Mouse (Mus musculus): Measurements from ENCODE around the gene Gpc5. TPM values are rescaled to one million over a fixed set of nuclear protein-coding genes. Genes with fewer than 3 reads are reported as not detected.

The Gpc5 gene
- polyA plus RNA-seq, 1 experiment from 2014 or later = 2.0 TPM

DNA sequence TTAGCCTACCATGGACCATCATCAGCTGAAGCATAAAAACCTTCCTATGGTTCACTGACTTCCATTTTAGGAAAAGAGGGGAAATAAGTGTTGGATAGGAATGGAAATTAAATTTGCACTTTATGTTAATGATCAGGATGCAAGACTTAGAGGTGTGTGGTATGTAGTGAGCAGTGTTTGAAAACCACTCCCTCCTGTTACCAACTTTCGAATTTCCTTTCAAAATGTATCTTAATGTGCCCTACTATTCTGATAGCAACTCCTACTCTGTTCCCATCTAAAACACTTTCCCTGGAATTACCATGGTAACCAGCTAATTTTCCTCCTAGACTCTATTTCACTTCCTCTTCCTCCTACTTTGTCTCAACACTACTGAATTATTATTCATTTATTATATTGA is 1045.8 kb downstream of the Gpc5 start:
- H3K4me2 ChIP-seq (replicated peaks) = no peak overlapping the region
- no peak overlapping the region for H3K9ac ChIP-seq
- ATAC-seq (ENCODE audit: low FRiP score, low read depth) = no peak
- H3K9me3 ChIP-seq = no peaks in the 10 kb centered on the region
- H3K27me3 ChIP-seq = no peaks in the 10 kb centered on the region
- 82% methylated on average over 1 of the region's 1 CpGs for WGBS
- H3K4me3 ChIP-seq = no peak overlapping the region
- H3K36me3 ChIP-seq = no peaks in the 10 kb centered on the region
- H3K27ac ChIP-seq = no peak overlapping the region
- no peaks in the 10 kb centered on the region for H3K4me1 ChIP-seq

GRCm38 (mm10) chr14:116162586-116162985 is 1070.6 kb downstream of the Gpc5 start:
- no peak for ATAC-seq (ENCODE audit: low FRiP score, low read depth)
- Histone ChIP-seq H3K9ac (no peak overlapping the region), H3K36me3 (no peaks in the 10 kb centered on the region), H3K4me2 (replicated peaks) (no peak overlapping the region), H3K4me3 (no peak overlapping the region), H3K4me1 (no peaks in the 10 kb centered on the region), H3K27ac (no peak overlapping the region), H3K27me3 (no peaks in the 10 kb centered on the region), H3K9me3 (no peaks in the 10 kb centered on the region)
- WGBS = 83% methylated on average over 2 of the region's 2 CpGs

DNA sequence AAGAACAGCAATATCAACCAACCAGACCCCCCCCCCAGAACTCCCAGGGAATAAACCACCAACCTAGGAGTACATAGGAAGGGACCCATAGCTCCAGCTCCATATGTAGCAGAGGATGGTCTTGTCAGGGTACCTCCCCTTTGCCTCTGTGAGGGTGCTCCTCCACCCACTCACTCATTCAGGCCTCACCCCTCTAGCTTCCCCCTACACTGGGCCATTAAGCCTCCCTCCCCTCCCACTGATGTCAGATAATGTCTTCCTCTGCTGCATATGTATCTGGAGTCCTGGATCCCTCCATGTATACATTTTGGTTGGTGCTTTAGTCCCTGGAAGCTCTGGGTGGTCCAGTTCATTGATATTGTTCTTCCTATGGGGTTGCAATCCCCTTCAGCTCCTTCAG is 1075.4 kb downstream of the Gpc5 start:
- no peak overlapping the region for H3K4me2 ChIP-seq (replicated peaks)
- ATAC-seq (ENCODE audit: low FRiP score, low read depth) = no peak
- H3K4me3 ChIP-seq = no peak overlapping the region
- no peak overlapping the region for H3K27ac ChIP-seq
- no peaks in the 10 kb centered on the region for H3K9me3 ChIP-seq
- H3K36me3 ChIP-seq = no peaks in the 10 kb centered on the region
- no peaks in the 10 kb centered on the region for H3K27me3 ChIP-seq
- H3K9ac ChIP-seq = no peak overlapping the region
- H3K4me1 ChIP-seq = no peaks in the 10 kb centered on the region

DNA sequence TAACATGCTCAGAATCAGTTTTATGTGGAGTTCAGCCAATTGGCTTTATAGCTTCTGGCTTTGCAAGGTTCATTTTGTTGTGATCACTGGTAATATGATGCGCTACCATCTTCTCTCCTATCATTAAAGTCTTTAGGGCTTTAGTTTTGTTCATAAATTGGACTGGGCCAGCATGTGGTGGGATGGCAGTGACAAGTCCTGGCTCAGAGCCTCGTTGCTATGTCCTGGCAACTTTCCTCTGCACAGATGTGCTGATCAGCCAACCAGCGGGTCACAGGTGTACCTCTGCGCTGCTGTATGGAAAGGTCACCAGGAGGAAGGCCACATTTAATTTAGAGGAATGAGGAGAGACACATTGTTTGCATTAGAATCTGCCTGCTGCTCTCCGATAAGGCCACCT is 1077.1 kb downstream of the Gpc5 start:
- Histone ChIP-seq H3K4me3 (no peak overlapping the region), H3K4me1 (no peaks in the 10 kb centered on the region), H3K36me3 (no peaks in the 10 kb centered on the region), H3K9ac (no peak overlapping the region), H3K27me3 (no peaks in the 10 kb centered on the region), H3K4me2 (replicated peaks) (no peak overlapping the region), H3K27ac (no peak overlapping the region), H3K9me3 (no peaks in the 10 kb centered on the region)
- WGBS = 58% methylated on average over 5 of the region's 5 CpGs
- ATAC-seq (ENCODE audit: low FRiP score, low read depth) = no peak

DNA sequence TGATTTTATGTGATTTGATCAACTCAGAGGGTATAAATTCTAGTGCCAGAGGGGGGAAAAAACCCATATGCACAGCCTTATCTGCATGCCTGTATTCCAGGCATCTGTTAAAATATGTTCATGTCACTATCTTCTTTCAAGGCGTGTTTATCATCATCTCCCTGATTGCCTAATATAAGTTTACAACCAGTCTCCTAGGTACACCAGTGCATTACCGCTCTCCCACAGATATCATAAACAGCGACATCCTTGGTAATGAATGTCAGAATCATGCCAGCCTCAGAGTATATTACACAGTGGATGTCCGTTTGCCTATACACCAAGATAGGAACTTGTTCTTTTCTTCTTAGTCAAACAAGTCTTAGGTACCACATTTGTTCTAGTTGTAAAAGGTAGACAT is 1095.0 kb downstream of the Gpc5 start:
- Histone ChIP-seq H3K4me1 (no peaks in the 10 kb centered on the region), H3K4me3 (no peak overlapping the region), H3K9me3 (no peaks in the 10 kb centered on the region), H3K4me2 (replicated peaks) (no peak overlapping the region), H3K27ac (no peak overlapping the region), H3K27me3 (no peaks in the 10 kb centered on the region), H3K9ac (no peak overlapping the region), H3K36me3 (no peaks in the 10 kb centered on the region)
- 87% methylated on average over 4 of the region's 4 CpGs for WGBS
- ATAC-seq (ENCODE audit: low FRiP score, low read depth) = no peak

GRCm38 (mm10) chr14:116206977-116207376 is 1115.0 kb downstream of the Gpc5 start:
- WGBS = 26% methylated on average over 6 of the region's 6 CpGs
- H3K9ac ChIP-seq = no peak overlapping the region
- ATAC-seq (ENCODE audit: low FRiP score, low read depth) = no peak
- no peaks in the 10 kb centered on the region for H3K27me3 ChIP-seq
- no peak overlapping the region for H3K4me2 ChIP-seq (replicated peaks)
- no peak overlapping the region for H3K4me3 ChIP-seq
- H3K36me3 ChIP-seq = no peaks in the 10 kb centered on the region
- H3K4me1 ChIP-seq = peaks cover 3% of the 10 kb centered on the region
- H3K9me3 ChIP-seq = no peaks in the 10 kb centered on the region
- H3K27ac ChIP-seq = no peak overlapping the region

GRCm38 (mm10) chr14:116208581-116208980 is 1116.6 kb downstream of the Gpc5 start:
- H3K4me3 ChIP-seq = no peak overlapping the region
- no peaks in the 10 kb centered on the region for H3K27me3 ChIP-seq
- peaks cover 3% of the 10 kb centered on the region for H3K4me1 ChIP-seq
- H3K27ac ChIP-seq = no peak overlapping the region
- H3K36me3 ChIP-seq = no peaks in the 10 kb centered on the region
- 86% methylated on average over 3 of the region's 3 CpGs for WGBS
- H3K9me3 ChIP-seq = no peaks in the 10 kb centered on the region
- no peak overlapping the region for H3K9ac ChIP-seq
- ATAC-seq (ENCODE audit: low FRiP score, low read depth) = no peak
- H3K4me2 ChIP-seq (replicated peaks) = no peak overlapping the region

GRCm38 (mm10) chr14:116209045-116209444 is 1117.0 kb downstream of the Gpc5 start:
- no peaks in the 10 kb centered on the region for H3K27me3 ChIP-seq
- H3K4me2 ChIP-seq (replicated peaks) = no peak overlapping the region
- H3K27ac ChIP-seq = no peak overlapping the region
- peak; percentile 82 for ATAC-seq (ENCODE audit: low FRiP score, low read depth)
- H3K36me3 ChIP-seq = no peaks in the 10 kb centered on the region
- peaks cover 3% of the 10 kb centered on the region for H3K4me1 ChIP-seq
- H3K9me3 ChIP-seq = no peaks in the 10 kb centered on the region
- WGBS = 20% methylated on average over 5 of the region's 5 CpGs
- H3K9ac ChIP-seq = no peak overlapping the region
- no peak overlapping the region for H3K4me3 ChIP-seq

- WGBS = 73% methylated on average over 6 of the region's 6 CpGs
- no peak overlapping the region for H3K4me3 ChIP-seq
- no peaks in the 10 kb centered on the region for H3K36me3 ChIP-seq
- H3K9me3 ChIP-seq = no peaks in the 10 kb centered on the region
- no peak overlapping the region for H3K4me2 ChIP-seq (replicated peaks)
- ATAC-seq (ENCODE audit: low FRiP score, low read depth) = no peak
- H3K27ac ChIP-seq = no peak overlapping the region
- H3K9ac ChIP-seq = no peak overlapping the region
- peaks cover 3% of the 10 kb centered on the region for H3K4me1 ChIP-seq
- H3K27me3 ChIP-seq = no peaks in the 10 kb centered on the region
Measured at GRCm38 (mm10) chr14:116210304-116210703, 1118.3 kb downstream of the Gpc5 start.

DNA sequence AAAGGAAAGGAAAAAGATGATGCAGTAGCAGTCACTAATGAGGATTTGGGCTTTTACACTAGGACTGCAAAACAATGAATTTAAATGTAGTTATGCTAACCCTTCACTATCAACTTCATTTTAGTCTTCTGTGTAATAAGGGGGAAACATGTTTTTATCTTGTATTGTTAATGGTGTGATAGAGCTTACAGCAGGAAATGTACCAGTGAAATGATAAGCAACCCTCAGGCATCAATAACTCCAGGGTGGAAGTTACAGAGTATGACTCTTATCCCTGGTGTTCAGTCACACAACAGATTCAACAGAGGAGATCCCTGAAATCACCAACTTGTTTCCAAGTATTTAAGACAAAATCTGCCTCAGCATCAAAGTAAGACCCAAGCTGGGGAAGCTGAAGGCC is 1120.0 kb downstream of the Gpc5 start:
- Histone ChIP-seq H3K9me3 (no peaks in the 10 kb centered on the region), H3K4me2 (replicated peaks) (no peak overlapping the region), H3K4me3 (no peak overlapping the region), H3K9ac (no peak overlapping the region), H3K4me1 (peaks cover 3% of the 10 kb centered on the region), H3K27me3 (no peaks in the 10 kb centered on the region), H3K27ac (no peak overlapping the region), H3K36me3 (no peaks in the 10 kb centered on the region)
- ATAC-seq (ENCODE audit: low FRiP score, low read depth) = no peak

GRCm38 (mm10) chr14:116258126-116258525 is 1166.1 kb downstream of the Gpc5 start:
- Histone ChIP-seq H3K27ac (no peak overlapping the region), H3K27me3 (no peaks in the 10 kb centered on the region), H3K4me3 (no peak overlapping the region), H3K36me3 (no peaks in the 10 kb centered on the region), H3K4me2 (replicated peaks) (no peak overlapping the region), H3K9ac (no peak overlapping the region), H3K4me1 (no peaks in the 10 kb centered on the region), H3K9me3 (no peaks in the 10 kb centered on the region)
- 94% methylated on average over 1 of the region's 1 CpGs for WGBS
- no peak for ATAC-seq (ENCODE audit: low FRiP score, low read depth)

GRCm38 (mm10) chr14:116308541-116308940 is 1216.5 kb downstream of the Gpc5 start:
- ATAC-seq (ENCODE audit: low FRiP score, low read depth) = no peak
- no peak overlapping the region for H3K4me2 ChIP-seq (replicated peaks)
- WGBS = 92% methylated on average over 2 of the region's 2 CpGs

GRCm38 (mm10) chr14:116317491-116317890 is 1225.5 kb downstream of the Gpc5 start:
- H3K27ac ChIP-seq = no peak overlapping the region
- H3K4me1 ChIP-seq = no peaks in the 10 kb centered on the region
- H3K36me3 ChIP-seq = no peaks in the 10 kb centered on the region
- H3K4me2 ChIP-seq (replicated peaks) = no peak overlapping the region
- no peaks in the 10 kb centered on the region for H3K27me3 ChIP-seq
- H3K4me3 ChIP-seq = no peak overlapping the region
- H3K9ac ChIP-seq = no peak overlapping the region
- H3K9me3 ChIP-seq = no peaks in the 10 kb centered on the region
- ATAC-seq (ENCODE audit: low FRiP score, low read depth) = no peak

More at GRCm38 (mm10) chr14:116308541-116308940, 1216.5 kb downstream of the Gpc5 start:
- Histone ChIP-seq H3K9ac (no peak overlapping the region), H3K27ac (no peak overlapping the region), H3K4me3 (no peak overlapping the region), H3K36me3 (no peaks in the 10 kb centered on the region), H3K27me3 (no peaks in the 10 kb centered on the region), H3K9me3 (no peaks in the 10 kb centered on the region), H3K4me1 (no peaks in the 10 kb centered on the region)
